Mouse (Mus musculus) olfactory bulb, adult 2 months (tissue): ENCODE data around the gene Cort.

ENCODE experiments used
- CTCF ChIP-seq: fragments of 200-500 bp; IDR thresholded peaks from 2 replicates; pipeline ENCODE4 v1.5.1; 2012; ENCODE audit warnings: low read depth, mild to moderate bottlenecking, low read length, moderate library complexity; ENCODE audit not compliant: insufficient read depth
- POLR2A ChIP-seq: fragments of 200-500 bp; IDR thresholded peaks from 2 replicates; pipeline ENCODE4 v1.6.1; 2012; ENCODE audit warnings: mild to moderate bottlenecking, low read depth, low read length, moderate library complexity; ENCODE audit not compliant: insufficient read depth

- TF ChIP-seq CTCF (no peak), POLR2A (no peak)
Observed at GRCm38 (mm10) chr4:149171581-149171981, 45.0 kb upstream of the Cort start.
